Mouse (Mus musculus) MEL (cell line): ENCODE results near the gene Ccdc88c.

ENCODE experiments used
- CHD1 ChIP-seq: IDR thresholded peaks from 2 replicates; pipeline ENCODE4 v1.6.1; 2012; ENCODE audit warnings: low read depth, mild to moderate bottlenecking, inconsistent platforms, low read length, improper control_type of control experiment
- CHD2 ChIP-seq: IDR thresholded peaks from 2 replicates; pipeline ENCODE4 v1.6.1; 2011; ENCODE audit warnings: low read length, improper control_type of control experiment
- CTCF ChIP-seq, 3 experiments: IDR thresholded peaks in 2 of 3; conservative IDR thresholded peaks in 1 of 3; 2 replicates each; pipeline ENCODE4 v1.5.1; 2011 to 2012; ENCODE audit warnings: low read length in 3 of 3, low read depth in 2 of 3, mild to moderate bottlenecking in 2 of 3, improper control_type of control experiment in 1 of 3, inconsistent platforms in 1 of 3, mixed read lengths in 1 of 3, moderate library complexity in 1 of 3; ENCODE audit not compliant: control insufficient read depth in 1 of 3, insufficient read depth in 1 of 3, poor library complexity in 1 of 3, severe bottlenecking in 1 of 3
- E2F4 ChIP-seq: IDR thresholded peaks from 2 replicates; pipeline ENCODE4 v1.6.1; 2011; ENCODE audit warnings: low read depth, low read length, improper control_type of control experiment, borderline replicate concordance
- ELF1 ChIP-seq: IDR thresholded peaks from 2 replicates; pipeline ENCODE4 v1.6.1; 2014; ENCODE audit warnings: low read depth, mild to moderate bottlenecking, inconsistent platforms, low read length, improper control_type of control experiment, moderate library complexity
- EP300 ChIP-seq, 2 experiments: IDR thresholded peaks; 2 replicates each; pipeline ENCODE4 v1.6.1; 2011; ENCODE audit warnings: improper control_type of control experiment in 2 of 2, low read length in 2 of 2, low read depth in 1 of 2, mild to moderate bottlenecking in 1 of 2
- GABPA ChIP-seq: IDR thresholded peaks from 2 replicates; pipeline ENCODE4 v1.6.1; 2012; ENCODE audit warnings: low read depth, mild to moderate bottlenecking, inconsistent platforms, low read length, improper control_type of control experiment, moderate library complexity
- GATA1 ChIP-seq: IDR thresholded peaks from 2 replicates; pipeline ENCODE4 v1.6.1; 2011; ENCODE audit warnings: low read depth, low read length, improper control_type of control experiment
- KAT2A ChIP-seq: conservative IDR thresholded peaks from 2 replicates; pipeline ENCODE4 v1.6.1; 2012; ENCODE audit warnings: low read depth, low read length, improper control_type of control experiment, inconsistent platforms
- POLR2AphosphoS5 ChIP-seq: IDR thresholded peaks from 2 replicates; pipeline ENCODE4 v1.6.1; 2012; ENCODE audit warnings: low read depth, borderline replicate concordance, mild to moderate bottlenecking, inconsistent platforms, low read length, moderate library complexity, mixed read lengths
- RAD21 ChIP-seq: IDR thresholded peaks from 2 replicates; pipeline ENCODE4 v1.6.1; 2011; ENCODE audit warnings: mild to moderate bottlenecking, low read depth, low read length, improper control_type of control experiment
- USF1 ChIP-seq: IDR thresholded peaks from 2 replicates; pipeline ENCODE4 v1.6.1; 2014; ENCODE audit warnings: low read depth, mild to moderate bottlenecking, inconsistent platforms, low read length, improper control_type of control experiment, moderate library complexity
- ZKSCAN1 ChIP-seq: IDR thresholded peaks from 2 replicates; pipeline ENCODE4 v1.6.1; 2012; ENCODE audit warnings: low read depth, mild to moderate bottlenecking, inconsistent platforms, low read length, improper control_type of control experiment, moderate library complexity

- TF ChIP-seq POLR2AphosphoS5, result no peak
- TF ChIP-seq KAT2A, result no peak
- no peak for TF ChIP-seq CTCF (IDR thresholded peaks at IDR 0.05 in 2 of 3, conservative IDR thresholded peaks at IDR 0.05 in 1 of 3; ENCODE audit: control insufficient read depth in 1 of 3, insufficient read depth in 1 of 3, low read depth in 2 of 3, low read length in 3 of 3, poor library complexity in 1 of 3, severe bottlenecking in 1 of 3)
- no peak for TF ChIP-seq CHD1
- TF ChIP-seq E2F4, result no peak
- no peak for TF ChIP-seq CHD2
- no peak for TF ChIP-seq GABPA
- TF ChIP-seq EP300 (IDR thresholded peaks at IDR 0.05; ENCODE audit: low read depth in 1 of 2, low read length in 2 of 2), result no peak
- no peak for TF ChIP-seq ELF1
- no peak for TF ChIP-seq RAD21
- TF ChIP-seq USF1, result no peak
- TF ChIP-seq GATA1, result no peak
- TF ChIP-seq ZKSCAN1, result no peak
These were observed 94.1 kb downstream of the Ccdc88c start for GRCm38 (mm10) chr12:100934796-100935195.
